In genomic region chr16:33609554-33609953, GRCm38 (mm10) we compare ENCODE assay signal across 20 mouse cellular contexts.
DNase-seq lines count a peak whose midpoint lies in the region; ATAC-seq and TF ChIP-seq lines count a peak whose summit lies in the region.
"Had no signal": no experiment of that assay in that cellular context is flagged by ENCODE, and none has a peak within 500 bp of the region (broad histone marks: within the 10 kb centered on the region; RNA-seq: fewer than 3 reads in every experiment).

No protein-coding gene starts in this region.

- H3K27ac ChIP-seq in heart, embryonic 10.5 days = no peak overlapping the region
- H3K27ac ChIP-seq in heart, adult 2 months = no peak overlapping the region
- peak overlapping the region; percentile 91 for H3K27ac ChIP-seq in midbrain, embryonic 10.5 days (replicated peaks)
- no peak overlapping the region for H3K27ac ChIP-seq in midbrain, embryonic 16.5 days (ENCODE audit: low read length)
- H3K27ac ChIP-seq: embryonic facial prominence, embryonic 13.5 days; hindbrain, embryonic 13.5 days had no signal

- intact Hi-C loops in heart, adult 2 months (cut with DNase I) = no loop called here

- no peak for TF ChIP-seq CTCF in heart, adult 2 months (IDR thresholded peaks at IDR 0.05)
- TF ChIP-seq CTCF in E14TG2a.4 (conservative IDR thresholded peaks at IDR 0.05; ENCODE audit: low read length) = no peak

- H3ac ChIP-seq in myocyte (ENCODE audit: control insufficient read depth, insufficient read length) = no peak overlapping the region

- no peak for TF ChIP-seq POLR2A in heart, adult 2 months (IDR thresholded peaks at IDR 0.05; ENCODE audit: insufficient read depth, low read depth, low read length)
- no peak for TF ChIP-seq POLR2A in myocyte (IDR thresholded peaks at IDR 0.05; ENCODE audit: insufficient read length, low read depth)

- H3K4me2 ChIP-seq in midbrain, embryonic 16.5 days (ENCODE audit: low read length) = no peak overlapping the region
- no peak overlapping the region for H3K4me2 ChIP-seq in myocyte (ENCODE audit: low read depth)
- H3K4me2 ChIP-seq: embryonic facial prominence, embryonic 13.5 days; hindbrain, embryonic 13.5 days had no signal

- no peak overlapping the region for H3K4me3 ChIP-seq in heart, embryonic 10.5 days
- no peak overlapping the region for H3K4me3 ChIP-seq in heart, adult 2 months
- H3K4me3 ChIP-seq in midbrain, embryonic 10.5 days = no peak overlapping the region
- no peak overlapping the region for H3K4me3 ChIP-seq in midbrain, embryonic 16.5 days (ENCODE audit: low read depth, low read length)
- H3K4me3 ChIP-seq in E14TG2a.4 (replicated peaks; ENCODE audit: low read length) = peak overlapping the region; percentile 69
- no peak overlapping the region for H3K4me3 ChIP-seq in myocyte
- H3K4me3 ChIP-seq: embryonic facial prominence, embryonic 13.5 days; hindbrain, embryonic 13.5 days had no signal

- no peak for TF ChIP-seq EP300 in heart, adult 2 months (IDR thresholded peaks at IDR 0.05; ENCODE audit: insufficient read depth, low read depth, low read length)

- ATAC-seq in midbrain, embryonic 16.5 days = no peak
- ATAC-seq: forebrain, embryonic 14.5 days had no signal

- peaks cover 27% of the 10 kb centered on the region for H3K4me1 ChIP-seq in heart, embryonic 10.5 days
- H3K4me1 ChIP-seq in heart, adult 2 months (ENCODE audit: control insufficient read depth, insufficient read depth, low read length) = peaks cover 4% of the 10 kb centered on the region
- peaks cover 56% of the 10 kb centered on the region for H3K4me1 ChIP-seq in midbrain, embryonic 10.5 days
- peaks cover 15% of the 10 kb centered on the region for H3K4me1 ChIP-seq in midbrain, embryonic 16.5 days (ENCODE audit: control insufficient read depth, insufficient read depth, low read length)
- peaks cover 44% of the 10 kb centered on the region for H3K4me1 ChIP-seq in E14TG2a.4 (replicated peaks; ENCODE audit: low read depth, low read length)

- no peaks in the 10 kb centered on the region for H3K9me3 ChIP-seq in heart, embryonic 10.5 days
- H3K9me3 ChIP-seq in midbrain, embryonic 10.5 days (replicated peaks) = no peaks in the 10 kb centered on the region
- no peaks in the 10 kb centered on the region for H3K9me3 ChIP-seq in midbrain, embryonic 16.5 days (replicated peaks; ENCODE audit: control insufficient read depth, low read length, poor library complexity, severe bottlenecking)
- no peaks in the 10 kb centered on the region for H3K9me3 ChIP-seq in E14TG2a.4 (ENCODE audit: low read length)
- H3K9me3 ChIP-seq: embryonic facial prominence, embryonic 13.5 days; G1E; hindbrain, embryonic 13.5 days had no signal

- no peaks in the 10 kb centered on the region for H3K79me2 ChIP-seq in heart, adult 2 months (replicated peaks; ENCODE audit: control insufficient read depth, insufficient read depth, low read length)
- no peaks in the 10 kb centered on the region for H3K79me2 ChIP-seq in myocyte (ENCODE audit: control insufficient read depth, insufficient read depth)

- H3K9ac ChIP-seq in heart, adult 2 months (ENCODE audit: low read depth, low read length) = no peak overlapping the region
- H3K9ac ChIP-seq in midbrain, embryonic 16.5 days (ENCODE audit: low read depth, low read length) = no peak overlapping the region
- H3K9ac ChIP-seq: embryonic facial prominence, embryonic 13.5 days; hindbrain, embryonic 13.5 days had no signal

- peak; percentile 60 for DNase-seq in heart, embryonic 10.5 days (ENCODE audit: low spot score)
- DNase-seq in heart, adult 2 months = no peak
- no peak for DNase-seq in midbrain, embryonic 10.5 days (ENCODE audit: low spot score)
- no peak for DNase-seq in ovary, postnatal 14 days (ENCODE audit: low spot score)
- no peak for DNase-seq in frontal cortex, postnatal 36 days (ENCODE audit: low spot score in 2 of 2)
- DNase-seq: adrenal gland, adult 8-10 months; B cell, adult 2 months; cerebellum, adult 11 months; cerebellum, adult 8-10 months; cerebellum, postnatal 25 days; heart, postnatal 10 days; heart, postnatal 4 days; kidney, adult 8-10 months had no signal

- H3K36me3 ChIP-seq in heart, embryonic 10.5 days = no peaks in the 10 kb centered on the region
- H3K36me3 ChIP-seq in heart, adult 2 months (ENCODE audit: control insufficient read depth, insufficient read depth, low read length) = no peaks in the 10 kb centered on the region
- H3K36me3 ChIP-seq in midbrain, embryonic 10.5 days = no peaks in the 10 kb centered on the region
- H3K36me3 ChIP-seq in midbrain, embryonic 16.5 days (ENCODE audit: control insufficient read depth, insufficient read depth, low read length) = no peaks in the 10 kb centered on the region
- H3K36me3 ChIP-seq in E14TG2a.4 (ENCODE audit: insufficient read depth, low read length) (peaks cover 4% of the 10 kb centered on the region; the same call in 1 of the 2 replicates), myocyte (ENCODE audit: control insufficient read depth, insufficient read depth) (no peaks in the 10 kb centered on the region)
- H3K36me3 ChIP-seq: embryonic facial prominence, embryonic 13.5 days; G1E; hindbrain, embryonic 13.5 days had no signal

- peaks cover 5% of the 10 kb centered on the region; the same call in 1 of the 2 replicates for H3K27me3 ChIP-seq in heart, embryonic 10.5 days (ENCODE audit: insufficient read depth, poor library complexity, severe bottlenecking)
- H3K27me3 ChIP-seq in heart, adult 2 months (ENCODE audit: control insufficient read depth, insufficient read depth, low read length) = no peaks in the 10 kb centered on the region
- H3K27me3 ChIP-seq in midbrain, embryonic 10.5 days (ENCODE audit: low read depth, poor library complexity, severe bottlenecking) = no peaks in the 10 kb centered on the region
- H3K27me3 ChIP-seq in midbrain, embryonic 16.5 days (ENCODE audit: control insufficient read depth, insufficient read depth, low read depth, low read length) = no peaks in the 10 kb centered on the region
- H3K27me3 ChIP-seq in E14TG2a.4 (ENCODE audit: insufficient read depth, low read length) = peaks cover 3% of the 10 kb centered on the region; the same call in 1 of the 2 replicates
- H3K27me3 ChIP-seq in myocyte (ENCODE audit: control insufficient read depth, insufficient read depth, insufficient read length) = no peaks in the 10 kb centered on the region
- H3K27me3 ChIP-seq: embryonic facial prominence, embryonic 13.5 days; hindbrain, embryonic 13.5 days had no signal

- WGBS in heart, embryonic 10.5 days = 70% methylated on average over 2 of the region's 2 CpGs
- 63% methylated on average over 2 of the region's 2 CpGs for WGBS in heart, adult 2 months
- WGBS in midbrain, embryonic 10.5 days = 68% methylated on average over 2 of the region's 2 CpGs
- WGBS in midbrain, embryonic 16.5 days = 58% methylated on average over 2 of the region's 2 CpGs

TF ChIP-seq in myocyte, 11 proteins besides CTCF, POLR2A, EP300 and RAD21:
- TF ChIP-seq USF1 (IDR thresholded peaks at IDR 0.05; ENCODE audit: low read depth) (no peak), E2F4 (IDR thresholded peaks at IDR 0.05; ENCODE audit: insufficient read depth) (no peak), MYOD1 (IDR thresholded peaks at IDR 0.05; ENCODE audit: control insufficient read depth in 1 of 3, insufficient read length in 2 of 3, low read depth in 2 of 3) (peak in 2 of 3 experiments; percentile 50 to 66)
